Mouse (Mus musculus) thymus, postnatal 4 days (tissue): ENCODE measurements around the gene Arid4a.

Experiments
- DNase-seq: peaks from one replicate; pipeline ENCODE4 v3.0.0; 2021

The Arid4a gene

DNA sequence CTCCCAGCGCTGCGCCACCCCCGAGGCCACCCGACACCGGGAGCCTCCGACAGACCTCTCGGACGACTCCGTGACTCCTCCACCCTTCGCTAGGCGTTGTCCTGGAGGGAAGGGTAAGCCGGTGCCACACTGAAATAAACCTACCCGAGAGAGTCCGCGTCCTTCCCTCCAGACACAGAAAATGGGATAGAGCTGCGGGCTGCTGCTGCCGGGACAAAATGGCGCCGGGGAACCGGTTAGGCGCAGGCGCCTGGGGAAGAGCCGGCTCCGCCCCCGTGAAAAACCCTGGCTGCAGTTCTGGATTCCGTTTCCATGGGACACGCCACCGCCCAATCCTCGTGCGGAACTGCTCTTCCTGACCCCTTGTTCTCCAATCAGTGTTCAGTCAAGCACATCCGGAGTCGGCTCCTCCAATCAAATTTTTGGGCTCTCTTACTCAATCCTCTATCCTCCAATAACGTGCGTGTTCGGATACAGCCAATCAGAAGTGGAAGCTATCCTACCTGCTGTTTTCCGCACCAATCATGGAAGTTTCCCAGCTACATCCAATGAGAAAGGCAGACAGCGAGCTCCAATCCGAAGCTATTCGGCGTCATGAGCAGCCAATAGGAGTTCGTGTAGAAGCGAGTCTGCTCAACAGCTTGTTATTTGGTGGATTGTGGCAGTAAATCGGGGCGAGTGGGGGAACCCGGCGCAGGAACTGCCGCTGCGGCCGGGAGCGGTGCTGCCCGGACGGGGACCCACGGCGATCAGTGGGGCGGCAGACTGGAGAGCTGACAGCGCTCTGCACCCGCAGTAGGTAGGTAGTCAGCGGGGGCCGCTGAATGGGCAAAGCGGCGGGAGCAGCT, at the start of gene Arid4a:
Arid4a (plus strand) TSS at position 628 of the 848 bp plus-strand sequence.
- peak; percentile 93 for DNase-seq

DNA sequence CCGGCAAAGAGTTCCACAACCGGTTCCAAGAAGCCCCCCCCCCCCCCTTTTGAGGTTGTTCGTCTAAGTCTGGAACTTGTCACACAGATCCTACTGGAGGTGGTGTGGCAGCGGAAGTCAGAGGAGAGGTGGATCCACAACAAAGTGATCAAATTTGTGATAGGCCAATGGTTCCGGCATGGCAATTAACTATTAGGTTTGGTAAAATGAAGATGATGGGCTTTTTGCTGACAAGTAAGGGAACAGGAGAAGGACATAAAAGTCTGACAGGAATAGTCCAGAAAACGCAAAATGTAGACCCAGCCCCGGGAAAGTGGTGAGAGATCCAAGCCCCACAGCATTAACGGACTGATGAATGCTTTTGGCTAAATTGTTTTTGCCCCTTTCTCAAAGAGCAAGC, 48.2 kb upstream of the Arid4a start:
- DNase-seq, result no peak

DNA sequence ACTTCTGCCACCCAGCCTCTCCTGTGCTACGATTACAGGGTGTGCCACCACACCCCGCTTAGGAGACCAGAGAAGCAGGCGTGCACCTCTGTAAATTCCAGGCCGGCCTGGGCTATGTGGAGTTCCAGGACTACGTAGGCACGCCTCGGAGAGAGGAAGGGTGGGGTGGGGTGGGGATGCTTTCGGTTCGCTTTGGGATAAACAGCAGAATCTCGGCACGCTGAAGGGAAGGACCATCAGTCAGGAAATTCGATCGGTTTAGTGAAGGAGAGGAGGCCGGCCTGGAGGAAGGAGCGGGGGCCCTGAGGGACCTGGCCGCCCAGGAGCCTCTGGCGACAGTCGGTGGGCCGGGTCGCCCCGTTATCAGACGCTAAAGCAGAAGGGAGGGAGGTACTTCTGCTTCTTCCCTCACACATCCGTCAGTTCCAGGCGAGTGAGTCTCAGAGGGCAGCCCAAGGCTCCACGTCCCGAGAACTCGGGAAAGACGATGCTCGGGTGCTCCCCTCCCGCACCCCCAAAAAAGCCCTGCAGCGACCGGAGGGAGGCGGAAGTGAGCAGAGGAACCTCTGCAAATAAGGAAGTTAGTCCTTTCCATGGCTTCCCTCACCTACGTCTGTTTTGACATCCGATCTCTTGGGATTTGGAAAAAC, 47.5 kb upstream of the Arid4a start:
- DNase-seq, result peak; percentile 89

DNA sequence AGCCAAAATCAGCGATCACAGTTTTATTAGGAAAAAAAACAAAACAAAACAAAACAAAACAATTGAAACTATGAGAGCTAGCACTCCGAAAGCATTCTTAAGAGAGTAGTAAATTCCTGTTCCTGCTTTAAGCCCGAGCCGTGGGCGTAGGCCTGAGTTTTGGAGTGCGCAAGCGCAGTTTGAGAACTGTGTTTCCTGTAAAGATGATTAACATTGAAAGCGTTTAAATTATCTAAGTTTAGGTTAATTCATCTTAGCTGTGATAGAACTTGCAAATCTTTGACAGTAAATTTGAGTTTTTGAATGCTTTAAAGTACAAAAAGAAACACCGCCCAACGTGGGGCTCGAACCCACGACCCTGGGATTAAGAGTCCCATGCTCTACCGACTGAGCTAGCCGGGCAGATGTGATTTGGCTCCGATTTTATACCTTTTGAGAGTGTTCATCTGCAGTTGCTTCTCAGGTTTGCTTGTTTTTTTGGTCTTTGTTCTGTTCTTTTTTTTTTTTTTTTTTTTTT, 46.9 kb upstream of the Arid4a start:
- peak; percentile 87 for DNase-seq

DNA sequence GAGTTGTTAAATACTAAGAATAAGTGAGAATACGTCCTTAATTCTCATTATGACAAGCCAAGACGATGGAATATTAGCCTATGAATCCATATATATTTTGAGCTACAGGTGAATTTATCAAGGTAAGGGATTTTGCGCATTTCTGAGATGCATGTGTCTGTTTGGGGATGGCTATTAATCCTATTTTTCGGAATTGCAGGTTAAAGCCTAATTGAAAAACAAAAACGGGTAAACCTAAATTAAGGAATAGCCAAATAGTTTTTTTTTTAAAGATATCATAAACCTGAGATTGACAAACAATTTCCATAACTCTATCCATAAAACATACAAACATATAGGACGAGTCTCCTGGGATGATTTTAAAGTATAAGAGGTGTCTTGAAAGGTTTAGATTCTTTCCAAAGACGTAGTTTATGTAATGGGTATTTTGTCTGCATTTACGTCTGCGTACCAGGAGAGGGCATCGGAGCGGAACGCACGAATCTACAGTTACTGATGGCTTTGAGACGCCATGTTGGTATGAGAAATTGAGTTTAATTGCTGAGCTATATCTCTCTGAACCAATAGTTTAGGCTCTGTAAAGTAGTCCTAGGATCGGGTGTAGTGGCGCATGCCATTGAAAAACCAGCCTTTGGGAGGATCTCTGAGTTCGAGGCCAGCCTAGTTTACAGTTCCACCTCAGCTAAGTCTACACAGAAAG, 46.2 kb upstream of the Arid4a start:
- peak; percentile 67 for DNase-seq

DNA sequence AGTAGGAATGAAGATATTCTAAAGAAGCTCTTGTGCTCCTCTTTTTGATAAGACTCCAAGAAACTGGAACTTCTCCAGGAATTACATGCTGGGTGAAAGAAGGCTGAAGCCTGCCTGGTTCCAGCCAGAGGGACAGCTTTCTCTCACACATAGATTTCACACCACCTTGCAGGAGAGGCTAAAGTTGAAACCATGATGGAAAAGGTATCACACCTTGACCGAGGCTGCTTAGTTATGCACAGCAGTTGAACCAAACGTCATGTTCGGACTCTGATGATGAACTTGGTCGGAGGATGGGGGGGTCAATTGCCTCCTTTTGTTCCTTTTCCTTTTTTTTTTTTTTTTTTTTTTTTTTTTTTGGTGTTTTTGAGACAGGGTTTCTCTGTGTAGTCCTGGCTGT, 42.0 kb upstream of the Arid4a start:
- DNase-seq, result no peak

DNA sequence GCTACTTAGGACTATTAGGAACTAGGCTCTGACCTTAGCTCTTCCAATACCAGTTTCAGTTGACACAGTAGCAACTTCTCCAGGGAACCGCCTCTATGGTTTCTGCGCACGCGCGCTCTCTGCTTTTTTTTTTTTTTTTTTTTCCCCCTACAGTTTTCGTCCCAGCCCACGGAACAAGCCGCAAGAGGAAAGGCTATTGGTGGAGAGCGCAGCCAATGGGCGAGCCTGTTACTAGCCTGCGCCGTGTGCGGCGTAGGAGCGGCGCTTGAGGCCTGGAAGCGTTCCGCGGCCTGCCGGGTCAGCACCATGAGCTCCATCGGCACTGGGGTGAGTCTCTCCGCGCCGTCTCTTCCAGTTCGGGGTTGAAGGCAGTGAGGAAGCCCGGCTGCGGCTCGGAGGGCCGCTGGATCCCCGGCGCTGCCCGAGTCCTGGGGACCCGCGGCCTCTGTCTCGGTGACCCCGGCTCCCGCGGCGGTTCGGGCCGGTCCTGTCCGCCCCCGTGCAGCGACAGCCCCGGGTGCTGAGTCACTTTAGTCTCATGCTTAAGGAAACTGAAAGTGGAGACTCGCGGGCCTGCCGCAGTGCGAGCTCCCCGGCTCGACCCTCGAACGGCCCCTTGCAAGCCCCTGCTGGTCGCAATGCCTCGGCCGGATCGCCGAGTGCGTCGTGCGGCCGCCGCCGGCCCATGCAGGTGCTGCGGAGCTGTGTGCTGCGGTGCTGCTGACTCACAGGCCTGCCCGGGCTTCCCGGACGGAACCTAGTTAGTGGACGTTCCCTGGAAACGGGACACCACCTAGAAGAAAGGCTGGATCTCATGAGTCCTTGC, 41.1 kb upstream of the Arid4a start, which contains the start of gene Psma3:
Psma3 (plus strand) TSS at position 181 of the 826 bp plus-strand sequence.
- peak; percentile 88 for DNase-seq

DNA sequence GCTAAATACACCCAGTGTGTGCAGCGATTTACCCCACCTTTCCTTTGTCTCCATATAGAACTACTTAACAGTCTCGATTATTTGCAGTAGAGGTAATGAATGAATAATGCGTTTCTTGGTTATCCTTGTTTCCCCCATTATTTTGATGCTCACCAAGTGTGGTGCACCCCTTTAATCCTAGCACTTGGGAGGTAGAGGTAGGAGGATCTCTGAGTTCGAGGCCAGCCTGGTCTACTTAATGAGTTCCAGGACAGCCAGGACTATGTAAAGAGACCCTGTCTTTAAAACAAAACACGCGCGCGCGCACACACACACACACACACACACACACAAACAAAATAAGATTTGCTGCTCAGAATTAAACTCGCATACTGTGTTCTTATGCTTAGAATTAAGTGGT, 40.4 kb upstream of the Arid4a start:
- peak; percentile 23 for DNase-seq

DNA sequence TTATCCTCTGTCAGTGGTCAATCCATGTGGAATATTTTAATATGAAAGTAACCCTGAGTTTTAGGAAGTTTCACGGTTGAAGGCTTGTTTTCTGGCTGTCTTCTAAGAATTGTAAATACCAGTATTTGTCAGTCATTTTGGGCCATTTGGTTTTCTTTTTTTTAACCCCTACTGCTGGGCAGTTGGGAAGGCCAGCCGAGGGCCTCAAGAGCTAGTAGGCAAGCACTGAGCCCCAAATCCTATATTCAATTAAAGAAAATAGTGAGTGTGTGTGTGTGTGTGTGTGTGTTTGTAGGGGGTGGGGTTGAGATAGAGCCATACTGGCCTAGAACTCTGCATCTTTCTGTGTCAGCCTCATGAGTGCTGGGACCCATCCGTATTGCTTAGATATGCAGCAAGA, 39.9 kb upstream of the Arid4a start:
- DNase-seq, result no peak

DNA sequence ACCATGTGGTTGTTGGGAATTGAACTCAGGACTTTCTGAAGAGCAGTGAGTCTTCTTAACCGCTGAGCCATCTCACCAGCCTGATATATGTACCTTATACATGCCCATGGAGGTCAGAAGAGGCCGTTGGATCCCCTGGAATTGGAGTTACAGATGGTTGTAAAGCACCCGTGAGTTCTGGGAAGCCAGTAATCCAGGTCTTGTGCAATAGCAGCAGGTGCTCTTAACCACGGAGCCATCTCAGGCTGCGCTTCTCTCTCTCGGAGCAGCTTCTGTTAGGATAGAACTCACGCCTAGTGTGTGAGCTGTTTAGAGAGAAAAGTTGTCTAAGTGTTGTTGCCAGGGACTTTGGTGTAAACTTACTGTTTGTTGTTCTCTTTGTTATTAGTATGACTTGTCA, 37.4 kb upstream of the Arid4a start:
- no peak for DNase-seq

DNA sequence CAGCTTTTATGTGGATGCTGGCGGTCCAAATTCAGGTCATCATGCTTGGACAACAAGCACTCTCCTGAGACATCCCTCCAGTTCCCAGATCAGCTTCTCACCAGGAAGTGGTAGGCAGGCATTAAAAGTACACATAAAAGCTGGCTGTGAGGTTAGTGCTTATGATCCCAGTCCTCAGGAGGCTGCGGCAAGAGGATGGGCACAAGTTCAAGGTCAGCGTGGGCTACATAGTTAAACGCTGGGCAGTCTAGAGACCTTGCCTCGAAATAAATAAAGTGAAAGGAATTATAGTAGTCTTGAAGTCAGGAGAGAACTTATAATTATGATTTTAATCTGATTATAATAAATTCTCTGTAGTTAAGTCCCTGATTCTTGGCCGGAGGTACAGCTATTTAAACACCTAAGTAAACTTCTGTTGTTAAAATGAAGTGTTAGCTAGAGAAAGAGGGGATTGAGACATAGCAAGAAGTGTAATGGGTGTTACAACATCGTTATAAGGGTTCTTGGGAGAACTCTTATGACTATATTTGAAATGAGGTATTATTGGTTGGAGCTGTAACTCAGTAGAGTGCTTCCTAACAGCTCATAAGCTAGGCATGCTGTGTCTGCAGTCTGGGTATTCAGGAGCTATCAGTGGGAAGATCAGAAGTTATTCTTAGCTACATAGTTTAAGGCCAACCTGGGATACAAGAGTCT, 30.8 kb upstream of the Arid4a start:
- DNase-seq, result no peak

DNA sequence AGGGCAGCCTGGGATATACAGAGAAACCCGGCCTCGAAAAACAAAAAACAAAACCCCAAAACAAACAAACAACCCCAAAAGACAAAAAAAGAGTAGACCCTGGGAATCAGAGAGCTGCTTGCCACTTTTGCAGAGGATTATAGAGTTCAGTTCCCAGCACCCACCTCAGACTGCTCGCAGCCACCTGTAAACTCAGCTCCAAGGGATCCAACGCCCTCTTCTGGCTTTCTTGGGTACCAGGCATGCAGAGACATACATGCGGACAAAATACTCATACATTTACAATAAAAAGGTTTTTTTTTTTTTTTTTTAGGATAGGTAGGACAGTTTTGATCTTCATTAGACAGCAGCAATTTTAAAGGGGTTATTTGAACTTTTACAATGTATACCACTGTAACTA, 18.6 kb upstream of the Arid4a start:
- no peak for DNase-seq

DNA sequence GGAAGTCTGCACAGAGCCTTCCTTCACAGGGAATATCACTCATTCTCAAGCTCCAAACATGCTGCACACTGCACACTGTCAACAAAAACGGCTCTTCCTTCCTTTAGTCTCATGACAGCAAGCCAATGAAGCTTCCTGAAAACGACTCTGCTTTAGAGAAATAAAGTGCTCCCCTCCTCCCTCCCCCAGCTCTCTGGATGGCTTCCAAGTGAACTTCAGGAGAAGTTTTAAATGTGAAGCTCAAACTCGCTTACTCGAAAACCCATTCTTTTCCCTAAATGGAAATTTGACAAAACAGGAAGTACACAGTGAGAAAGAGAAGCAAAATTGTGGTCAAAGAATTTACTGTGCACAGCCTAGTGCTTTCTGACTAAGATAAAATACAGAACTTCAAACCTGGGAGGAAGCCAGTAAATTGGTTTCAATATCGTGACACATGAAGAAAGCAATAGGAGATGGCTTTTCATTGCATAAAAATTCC, 16.3 kb upstream of the Arid4a start:
- peak; percentile 18 for DNase-seq

DNA sequence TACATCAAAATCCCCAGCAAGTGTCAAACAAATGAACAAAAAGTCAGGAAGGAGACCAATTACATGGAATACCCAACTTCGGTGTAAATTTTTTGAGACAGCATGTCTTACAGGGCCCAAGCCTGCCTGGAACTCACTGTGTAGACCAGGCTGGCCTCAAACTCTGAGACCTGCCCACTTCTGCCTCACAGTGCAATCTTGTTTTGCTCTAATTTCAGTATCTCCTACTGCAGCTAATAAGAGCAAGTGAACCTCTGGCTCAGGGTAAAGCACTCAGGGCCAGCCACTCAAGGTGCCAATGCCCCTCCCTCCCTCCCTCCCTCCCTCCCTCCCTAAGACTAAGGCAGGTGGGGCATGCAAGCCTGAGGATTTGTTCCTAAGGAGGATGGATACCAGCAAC, 15.4 kb upstream of the Arid4a start:
- DNase-seq, result no peak

DNA sequence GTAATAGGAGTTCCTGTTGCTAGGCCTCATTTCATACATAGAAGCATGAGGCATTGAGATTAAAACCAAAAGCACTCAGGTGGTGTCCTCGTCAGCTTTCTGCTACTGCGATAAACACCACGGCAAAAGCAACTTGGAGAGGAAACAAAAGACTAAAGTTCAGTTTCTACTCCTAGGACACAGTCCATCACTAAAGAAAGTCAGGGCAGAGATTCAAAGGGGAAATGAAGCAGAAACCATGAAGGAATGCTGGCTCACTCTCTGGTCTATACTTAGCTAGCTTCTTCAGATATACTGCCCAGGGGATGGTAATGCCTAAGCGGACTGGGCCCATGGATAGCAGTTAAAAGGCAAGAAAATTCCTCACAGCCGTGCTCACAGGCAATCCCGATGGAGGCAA, 14.3 kb upstream of the Arid4a start:
- no peak for DNase-seq

DNA sequence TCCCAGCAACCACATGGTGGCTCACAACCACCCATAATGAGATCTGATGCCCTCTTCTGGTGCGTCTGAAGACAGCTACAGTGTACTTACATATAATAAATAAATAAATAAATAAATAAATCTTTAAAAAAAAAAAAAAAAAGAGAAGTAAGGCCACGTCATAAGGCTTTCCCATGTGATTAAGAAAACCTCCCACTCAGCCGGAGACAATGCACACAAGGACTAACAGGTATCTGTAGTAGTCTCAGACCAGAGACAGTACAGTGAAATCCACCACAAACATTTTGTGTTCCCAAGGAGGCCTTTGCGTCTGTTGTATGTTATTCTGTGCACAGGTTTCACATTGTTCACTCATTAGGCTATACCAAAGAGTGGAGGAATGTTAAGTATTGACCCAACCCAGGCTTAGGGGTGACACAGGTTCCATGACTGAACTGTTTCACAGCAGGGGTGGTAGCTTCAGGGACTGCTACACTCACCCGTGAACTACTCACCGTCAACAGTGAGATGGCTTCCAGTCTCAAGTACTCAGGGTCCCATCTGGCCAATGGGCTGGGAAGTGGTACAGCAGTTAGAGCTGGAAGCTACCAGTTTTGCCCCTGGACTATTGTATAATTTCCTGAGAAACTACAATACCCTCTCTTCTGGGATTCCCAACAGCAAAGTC, 11.9 kb upstream of the Arid4a start:
- DNase-seq, result no peak

DNA sequence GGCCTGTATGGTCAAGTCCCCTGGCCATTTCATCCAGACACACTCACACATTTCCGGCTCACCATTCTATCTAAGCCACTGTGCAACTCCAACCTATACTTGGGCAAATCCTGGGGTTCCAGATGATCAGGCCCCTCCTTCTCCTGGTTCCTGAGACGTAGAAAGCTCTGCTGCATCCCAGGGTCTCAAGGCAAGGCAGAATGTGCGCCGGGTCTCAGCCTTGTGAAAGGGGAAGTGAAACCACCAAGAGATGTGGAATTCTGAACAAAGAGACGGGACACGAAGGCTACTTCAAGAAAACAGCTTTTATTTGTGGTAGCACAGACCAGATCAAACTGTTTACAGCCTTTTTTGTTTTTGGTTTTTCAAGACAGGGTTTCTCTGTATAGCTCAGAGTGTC, 9.6 kb upstream of the Arid4a start:
- DNase-seq, result no peak

DNA sequence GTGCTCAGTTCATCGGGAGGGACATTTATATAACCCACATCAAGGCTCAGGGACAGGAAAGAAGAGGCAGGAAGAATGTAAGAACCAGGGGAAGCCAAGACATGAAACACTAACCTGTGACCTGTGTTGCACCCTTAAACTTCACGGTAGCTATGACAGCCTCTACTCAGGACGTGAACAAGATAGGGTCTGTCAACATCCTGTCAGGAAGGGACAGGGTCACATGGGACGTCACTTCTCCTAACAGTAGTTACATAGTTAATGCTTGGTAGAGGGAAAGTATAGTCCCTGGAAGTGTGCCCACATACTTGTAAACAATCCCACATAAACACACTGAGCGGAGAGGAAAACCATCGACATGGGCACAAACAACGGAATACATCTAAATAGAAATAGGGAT, 8.9 kb upstream of the Arid4a start:
- DNase-seq, result no peak

DNA sequence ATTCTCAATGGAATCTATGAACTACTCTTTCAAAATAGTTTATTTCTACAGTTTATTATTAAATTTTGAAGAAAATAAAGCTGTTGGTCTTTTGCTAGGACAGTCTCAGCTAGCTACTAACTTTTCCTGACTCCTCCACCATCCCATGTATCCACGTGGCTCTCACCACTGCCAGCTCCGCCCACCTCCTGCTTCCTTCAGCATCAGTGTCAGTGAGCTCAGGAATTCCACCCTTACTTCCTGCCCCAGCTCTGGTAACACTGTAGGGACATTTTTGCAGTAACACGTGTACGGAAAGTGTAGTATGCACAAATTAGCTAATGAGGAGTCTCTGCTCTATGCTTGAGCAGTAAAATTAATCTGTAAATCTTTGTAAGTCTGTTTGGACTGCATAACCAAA, 6.0 kb upstream of the Arid4a start:
- no peak for DNase-seq

DNA sequence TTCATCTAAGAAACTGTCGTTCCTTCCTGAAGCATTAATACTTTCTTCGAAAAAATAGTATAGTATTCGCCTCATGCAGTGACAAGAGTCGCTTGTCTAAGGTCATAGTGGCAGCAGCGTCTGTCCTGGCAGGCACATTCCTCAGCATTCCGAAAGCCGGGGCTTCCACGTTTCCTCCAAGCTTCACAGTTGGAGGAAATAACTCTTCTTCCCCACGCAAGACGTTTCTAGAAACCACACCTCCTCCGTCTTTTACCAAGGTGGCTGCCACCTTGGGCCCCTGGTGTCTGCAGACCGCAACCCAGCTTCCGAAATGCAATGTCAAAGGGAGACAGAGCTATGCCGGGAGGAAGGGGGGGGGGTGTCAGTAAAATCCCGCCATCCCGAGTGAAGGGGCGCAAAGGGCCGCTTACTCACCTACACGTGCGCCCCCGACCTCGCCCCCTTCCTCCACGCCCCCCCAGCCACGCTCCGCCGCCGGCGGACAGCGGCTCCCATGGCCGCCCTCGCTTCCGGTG, 886 bp upstream of the Arid4a start:
- DNase-seq, result peak; percentile 86

DNA sequence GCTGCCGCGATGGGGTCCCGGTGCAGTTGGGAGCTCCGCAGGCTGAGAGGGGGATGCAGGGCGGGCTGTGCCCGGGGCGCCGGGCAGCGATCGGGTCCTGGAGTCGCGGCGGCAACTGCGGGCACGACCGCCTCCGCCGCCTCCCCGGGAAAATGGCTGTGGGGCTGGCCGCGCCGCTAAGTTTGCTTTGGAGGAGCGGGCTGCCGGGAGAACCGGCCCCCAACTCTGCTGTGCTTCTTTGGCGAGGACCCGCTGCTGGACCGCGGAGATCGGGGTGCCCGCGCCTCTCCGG, 367 bp downstream of the Arid4a start:
- DNase-seq, result no peak
